20 mouse cellular contexts compared by ENCODE assay signal in genomic region chr13:113750766-113751165, GRCm38 (mm10).
"Had no signal": no experiment of that assay in that cellular context is flagged by ENCODE, and none has a peak within 500 bp of the region (broad histone marks: within the 10 kb centered on the region; RNA-seq: fewer than 3 reads in every experiment).

No protein-coding gene starts in this region.

- H3K27ac ChIP-seq: midbrain, embryonic 10.5 days; midbrain, embryonic 12.5 days; neural tube, embryonic 13.5 days; neural tube, embryonic 15.5 days; stomach, embryonic 15.5 days; stomach, postnatal 0 days had no signal

- H3K4me2 ChIP-seq: lung, embryonic 14.5 days; midbrain, embryonic 12.5 days; neural tube, embryonic 13.5 days; neural tube, embryonic 15.5 days; stomach, embryonic 15.5 days had no signal

- H3K27me3 ChIP-seq: midbrain, embryonic 12.5 days; neural tube, embryonic 13.5 days; neural tube, embryonic 15.5 days; stomach, embryonic 15.5 days had no signal

- ATAC-seq: midbrain, embryonic 16.5 days had no signal

- H3K9ac ChIP-seq: lung, embryonic 14.5 days; midbrain, embryonic 12.5 days; neural tube, embryonic 13.5 days; neural tube, embryonic 15.5 days; stomach, embryonic 15.5 days had no signal

- H3K36me3 ChIP-seq: midbrain, embryonic 10.5 days; midbrain, embryonic 12.5 days; neural tube, embryonic 13.5 days; neural tube, embryonic 15.5 days; stomach, embryonic 15.5 days had no signal

- H3K9me3 ChIP-seq: midbrain, embryonic 10.5 days; midbrain, embryonic 12.5 days; neural tube, embryonic 13.5 days; neural tube, embryonic 15.5 days; stomach, embryonic 15.5 days had no signal

- H3K4me3 ChIP-seq: midbrain, embryonic 10.5 days; midbrain, embryonic 12.5 days; myocyte; neural tube, embryonic 13.5 days; neural tube, embryonic 15.5 days; stomach, embryonic 15.5 days had no signal

- H3K4me1 ChIP-seq: neural tube, embryonic 13.5 days; neural tube, embryonic 15.5 days; stomach, embryonic 15.5 days had no signal

- DNase-seq: lung, adult 18-20 months; lung, embryonic 14.5 days; lung, postnatal 10 days; lung, postnatal 4 days; midbrain, embryonic 14.5 days; retina, postnatal 1 day; right cerebral cortex, adult 18-20 months; right cerebral cortex, postnatal 25 days; right cerebral cortex, postnatal 4 days; thymus, adult 2 months; thymus, postnatal 25 days; thymus, postnatal 4 days had no signal
